Mouse (Mus musculus) adrenal gland, postnatal 25 days (tissue): ENCODE data around the gene Glt1d1. TPM values are rescaled to one million over a fixed set of nuclear protein-coding genes. Genes with fewer than 3 reads are reported as not detected.

ENCODE experiments used
- DNase-seq: peaks from one replicate; pipeline ENCODE4 v3.0.0; 2021; ENCODE audit warnings: mixed read lengths
- total RNA-seq: library from RNA; stranded (reverse); gene quantifications from 2 replicates; pipeline ENCODE4 v1.2.3, GENCODE M21; 2021

The Glt1d1 gene
- total RNA-seq, 1 experiment from 2014 or later = 0.33 TPM

DNA sequence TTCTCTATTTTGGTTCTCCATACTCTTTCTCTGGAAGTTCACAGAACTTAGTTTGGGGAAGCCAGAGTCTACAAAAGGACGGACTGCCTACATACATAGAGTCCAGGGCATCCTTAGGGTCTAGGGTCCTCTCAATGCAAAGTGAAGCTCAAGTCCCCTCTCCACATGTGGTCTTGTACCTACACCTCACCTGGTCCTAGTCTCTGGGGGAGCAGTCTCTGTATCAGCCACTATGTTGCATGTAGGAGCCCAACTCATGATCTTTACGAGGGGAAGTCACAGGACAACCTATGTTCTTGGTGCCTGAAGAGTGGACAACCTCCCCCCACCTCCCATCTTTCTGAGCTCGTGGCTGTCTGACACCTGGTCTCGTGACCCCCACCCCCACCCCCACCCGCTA, 391 bp upstream of the Glt1d1 start:
- DNase-seq = no peak

DNA sequence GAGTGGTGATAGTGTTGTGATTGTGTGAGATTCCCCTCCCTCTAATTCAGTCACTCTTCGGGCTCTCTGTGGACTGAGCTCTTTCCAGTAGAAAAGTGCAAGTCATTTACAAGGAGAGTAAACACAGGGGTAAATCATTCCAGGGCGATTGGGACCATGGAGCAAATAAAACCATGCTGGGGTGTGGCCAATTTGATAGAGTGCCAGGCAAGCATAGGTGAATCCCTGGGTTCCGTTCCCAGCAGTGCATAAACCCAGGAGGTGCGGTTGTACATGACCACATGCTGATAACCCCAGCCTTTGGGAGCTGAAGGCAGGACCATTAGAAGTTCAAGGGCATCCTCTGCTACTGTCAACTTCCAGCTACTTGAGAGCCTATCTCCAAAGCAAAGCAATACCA, 1.1 kb downstream of the Glt1d1 start:
- DNase-seq = no peak

DNA sequence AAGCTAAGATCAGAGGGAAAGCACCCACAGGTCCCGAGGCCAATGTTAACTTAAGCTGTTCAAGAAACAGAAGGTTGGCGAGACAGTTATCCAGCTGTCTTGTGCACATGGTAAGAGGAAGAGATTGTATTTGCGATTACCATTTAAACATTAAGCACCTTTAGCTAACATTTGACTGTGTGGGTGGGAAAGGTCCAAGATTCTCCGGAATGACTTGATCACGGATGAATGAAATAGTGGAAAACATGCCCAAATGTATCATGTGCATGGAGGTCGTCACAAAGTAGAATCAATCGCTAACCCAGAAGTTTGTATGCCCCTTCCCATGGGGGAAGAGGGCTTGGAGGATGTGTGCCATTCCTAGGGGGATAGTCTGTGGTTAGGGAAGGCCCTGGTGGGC, 1.6 kb downstream of the Glt1d1 start:
- no peak for DNase-seq

- DNase-seq = no peak
These were observed 5.6 kb downstream of the Glt1d1 start for GRCm38 (mm10) chr5:127637622-127638021.

DNA sequence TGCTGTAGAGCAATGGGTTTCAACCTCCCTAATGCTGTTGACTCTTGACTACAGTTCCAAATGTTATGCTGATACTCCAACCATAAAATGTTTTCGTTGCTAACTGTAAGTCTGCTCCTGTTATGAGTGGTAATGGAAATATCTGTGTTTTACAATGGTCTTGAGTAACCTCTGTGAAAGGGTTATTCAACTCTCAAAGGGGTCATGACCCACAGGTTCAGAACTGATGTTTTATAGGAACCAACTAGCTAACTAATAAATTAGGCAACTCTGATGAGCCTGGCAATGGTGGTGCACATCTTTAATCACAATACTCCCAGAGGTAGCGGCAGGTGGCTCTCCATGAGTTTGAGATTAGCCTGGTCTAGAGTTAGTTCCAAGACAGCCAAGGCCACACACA, 6.1 kb downstream of the Glt1d1 start:
- DNase-seq = no peak

GRCm38 (mm10) chr5:127639067-127639605, 7.1 kb downstream of the Glt1d1 start:
- no peak for DNase-seq

DNA sequence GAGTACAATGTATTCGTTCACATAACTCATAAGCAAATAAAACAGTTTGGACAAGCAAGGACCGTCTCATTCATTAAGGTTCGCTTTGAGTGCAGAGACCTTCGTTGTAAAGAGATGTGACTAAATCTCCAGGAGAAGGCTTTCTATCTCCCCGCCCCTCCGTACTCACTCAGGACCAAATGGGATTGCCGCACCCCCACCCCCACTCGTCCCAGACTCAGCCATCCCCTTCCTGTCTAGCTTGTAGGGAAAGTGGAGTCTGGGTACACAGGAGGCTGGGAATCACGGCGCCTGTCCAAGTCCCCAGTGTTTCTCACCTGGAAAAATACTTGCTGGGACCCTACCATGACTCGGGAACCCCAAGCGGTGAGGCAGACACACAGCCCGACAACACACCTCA, 7.6 kb downstream of the Glt1d1 start:
- DNase-seq = no peak

DNA sequence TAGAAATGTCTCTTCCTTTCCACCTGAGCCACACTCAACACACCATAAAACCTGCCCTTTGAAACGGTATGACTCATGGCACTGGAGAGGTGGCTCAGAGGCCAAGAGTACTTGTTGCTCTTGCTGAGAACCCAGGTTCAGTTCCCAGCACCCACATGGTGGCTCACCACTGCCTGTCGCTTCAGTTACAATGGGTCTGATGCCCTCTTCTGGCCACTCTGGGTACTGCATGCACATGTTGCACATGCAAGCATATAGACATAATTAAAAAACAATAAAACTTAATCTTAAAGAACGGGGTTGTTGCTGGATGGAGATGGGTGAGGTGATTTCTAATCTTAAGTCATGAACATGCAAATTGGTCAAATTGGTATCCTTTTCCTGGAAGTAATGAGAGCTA, 8.3 kb downstream of the Glt1d1 start:
- no peak for DNase-seq

- no peak for DNase-seq
These were observed 9.3 kb downstream of the Glt1d1 start for GRCm38 (mm10) chr5:127641185-127641958.

DNA sequence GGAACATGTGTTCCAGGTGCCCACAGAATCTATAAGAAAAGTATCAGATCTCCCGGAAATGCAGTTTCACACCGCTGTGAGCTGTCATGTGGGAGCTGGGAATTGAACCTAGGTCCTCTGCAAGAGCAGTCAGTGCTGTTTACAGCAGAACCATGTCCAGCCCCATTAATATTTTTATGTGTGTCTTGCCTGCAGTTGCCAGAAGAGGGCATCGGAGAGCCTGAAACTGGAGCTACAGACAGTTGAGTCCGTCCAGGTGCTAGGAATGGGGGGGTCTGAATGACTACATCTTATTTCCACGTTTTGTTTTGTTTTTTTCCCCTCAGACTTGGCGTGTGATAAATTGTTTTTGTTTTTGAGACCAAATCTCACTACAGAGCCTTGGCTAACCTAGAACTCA, 16.0 kb downstream of the Glt1d1 start:
- DNase-seq = no peak

GRCm38 (mm10) chr5:127649077-127649476, 17.0 kb downstream of the Glt1d1 start:
- no peak for DNase-seq

- no peak for DNase-seq
These were observed 26.2 kb downstream of the Glt1d1 start for GRCm38 (mm10) chr5:127658257-127658656.

GRCm38 (mm10) chr5:127659312-127659711, 27.2 kb downstream of the Glt1d1 start:
- no peak for DNase-seq

DNA sequence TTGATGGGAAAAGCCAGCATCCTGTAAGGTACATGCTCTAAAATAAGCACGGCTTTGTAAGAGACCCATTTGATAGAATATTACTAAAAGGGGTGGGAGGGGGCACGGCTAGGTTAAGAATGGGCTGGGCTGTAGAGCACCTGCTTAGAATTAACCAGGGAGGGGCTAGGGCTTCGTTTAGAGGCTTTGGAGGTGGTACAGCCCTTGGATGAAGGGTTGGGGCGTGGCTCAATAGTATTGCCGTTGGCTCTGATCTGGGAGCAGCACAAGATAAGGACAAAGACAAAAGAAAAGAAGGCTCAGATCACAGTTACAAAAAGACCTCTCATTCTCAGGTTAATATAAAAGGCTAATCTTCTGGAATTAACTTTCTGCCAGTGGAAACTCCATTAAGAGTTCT, 28.2 kb downstream of the Glt1d1 start:
- DNase-seq = no peak

- DNase-seq = no peak
These were observed 28.9 kb downstream of the Glt1d1 start for GRCm38 (mm10) chr5:127660979-127661378.

DNA sequence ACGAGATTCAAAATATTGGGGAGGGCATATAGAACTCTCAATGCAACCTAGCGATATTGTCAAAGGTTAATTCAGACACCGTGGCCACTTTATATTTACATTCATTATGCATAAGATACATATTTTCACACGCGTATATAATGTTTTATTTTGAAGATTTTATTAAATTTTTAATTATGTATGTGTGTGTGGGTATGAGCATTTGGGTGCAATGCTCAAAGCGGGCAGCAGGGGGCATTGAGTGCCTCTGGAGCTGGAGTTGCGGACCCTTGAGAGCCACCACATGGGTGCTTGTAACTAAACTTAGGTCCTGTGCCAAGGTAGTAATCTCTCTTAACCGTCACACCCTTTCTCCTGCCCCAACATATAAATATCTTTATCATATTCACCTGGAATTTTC, 41.9 kb downstream of the Glt1d1 start:
- no peak for DNase-seq

DNA sequence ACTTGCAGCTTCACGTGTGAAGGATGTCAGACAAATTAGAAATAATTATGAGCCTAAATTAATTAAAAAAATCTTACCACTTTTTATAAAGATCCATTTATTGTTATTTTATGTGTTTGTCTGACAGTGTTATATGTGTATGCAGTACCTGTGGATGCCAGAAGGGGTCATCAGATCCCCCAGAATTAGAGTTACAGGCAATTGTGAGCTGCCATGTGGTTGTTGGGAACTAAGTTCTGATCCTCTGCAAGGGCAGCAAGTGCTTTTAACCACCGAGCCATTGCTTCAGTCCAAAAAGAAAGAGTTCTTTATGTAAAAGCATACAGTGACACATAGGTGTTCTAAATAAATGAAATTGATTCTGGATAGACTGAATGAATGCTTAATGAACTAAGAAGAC, 45.5 kb downstream of the Glt1d1 start:
- no peak for DNase-seq

DNA sequence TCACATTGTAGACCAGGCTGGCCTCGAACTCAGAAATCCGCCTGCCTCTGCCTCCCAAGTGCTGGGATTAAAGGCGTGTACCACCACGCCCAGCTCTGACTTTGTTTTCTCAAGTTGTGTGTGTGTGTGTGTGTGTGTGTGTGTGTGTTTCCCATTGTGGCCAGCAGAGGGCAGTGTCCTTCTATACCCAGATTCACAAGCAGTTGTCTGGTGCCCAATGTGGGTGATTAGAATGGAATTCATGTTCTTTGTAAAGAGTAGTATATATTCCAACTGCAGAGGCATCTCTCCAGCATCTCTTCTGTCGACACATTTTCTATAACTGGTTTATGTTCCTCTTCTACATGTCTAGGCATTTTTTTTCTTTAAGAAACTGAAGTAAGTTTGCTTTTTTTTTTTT, 46.4 kb downstream of the Glt1d1 start:
- DNase-seq = no peak

GRCm38 (mm10) chr5:127688568-127689170, 56.6 kb downstream of the Glt1d1 start:
- DNase-seq = no peak

GRCm38 (mm10) chr5:127691085-127691484, 59.0 kb downstream of the Glt1d1 start:
- no peak for DNase-seq

DNA sequence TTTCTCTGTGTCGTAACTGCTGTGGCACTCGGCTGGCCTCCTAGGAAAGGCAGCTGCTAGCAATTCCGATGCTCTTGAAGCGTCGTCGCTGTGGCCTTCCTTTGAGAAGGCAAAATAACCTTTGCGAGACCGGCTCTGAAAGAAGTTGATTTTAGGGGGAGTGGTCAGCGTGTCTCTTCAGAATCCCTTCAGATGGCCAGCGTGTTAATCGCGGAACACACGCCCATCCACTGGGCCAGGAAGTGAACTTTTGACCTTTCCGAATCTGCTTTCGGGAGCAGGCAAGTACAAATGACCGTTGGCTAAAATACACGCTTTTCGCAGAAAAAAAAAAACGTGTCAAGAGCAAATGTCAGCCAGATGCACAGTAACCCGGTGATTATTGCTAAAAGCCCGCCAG, 59.5 kb downstream of the Glt1d1 start:
- no peak for DNase-seq

- DNase-seq = no peak
These were observed 63.8 kb downstream of the Glt1d1 start for GRCm38 (mm10) chr5:127695898-127696297.

GRCm38 (mm10) chr5:127696602-127697001, 64.5 kb downstream of the Glt1d1 start:
- no peak for DNase-seq

- DNase-seq = no peak
These were observed 66.5 kb downstream of the Glt1d1 start for GRCm38 (mm10) chr5:127698525-127698924.
